In genomic region chr11:31907650-31908049, GRCm38 (mm10) we compare ENCODE assay signal across 17 mouse cellular contexts. TPM values are rescaled to one million over a fixed set of nuclear protein-coding genes. Genes with fewer than 3 reads are reported as not detected.
DNase-seq lines count a peak whose midpoint lies in the region; ATAC-seq and TF ChIP-seq lines count a peak whose summit lies in the region.
"Had no signal": no experiment of that assay in that cellular context is flagged by ENCODE, and none has a peak within 500 bp of the region (broad histone marks: within the 10 kb centered on the region; RNA-seq: fewer than 3 reads in every experiment).

No protein-coding gene starts in this region.

- peaks cover 16% of the 10 kb centered on the region; the same call in 1 of the 2 replicates for H3K4me1 ChIP-seq in cerebellum, adult 2 months (ENCODE audit: control insufficient read depth, insufficient read depth, low read length)
- H3K4me1 ChIP-seq in heart, embryonic 14.5 days (ENCODE audit: control insufficient read depth in 2 of 2, insufficient read depth in 2 of 2, low read length in 2 of 2): peaks cover 3 to 22% of the 10 kb centered on the region in 2 experiments; a peak in 3 of 4 replicates
- peaks cover 17% of the 10 kb centered on the region; the same call in 1 of the 2 replicates for H3K4me1 ChIP-seq in heart, embryonic 10.5 days
- H3K4me1 ChIP-seq in midbrain, postnatal 0 days (ENCODE audit: insufficient read depth, low read length): no peaks in the 10 kb centered on the region
- no peaks in the 10 kb centered on the region for H3K4me1 ChIP-seq in midbrain, embryonic 10.5 days
- peaks cover 8% of the 10 kb centered on the region; the same call in 1 of the 2 replicates for H3K4me1 ChIP-seq in small intestine, adult 2 months (ENCODE audit: control insufficient read depth, insufficient read depth, insufficient read length, low read length)
- H3K4me1 ChIP-seq: limb, embryonic 12.5 days; neural tube, embryonic 13.5 days had no signal

- H3K27ac ChIP-seq in cerebellum, adult 2 months (ENCODE audit: insufficient read depth, low read length): peak overlapping the region; percentile 21; the same call in 1 of the 2 replicates
- H3K27ac ChIP-seq in heart, embryonic 14.5 days (replicated peaks in 1 of 2; ENCODE audit: control insufficient read depth in 1 of 2, insufficient read depth in 1 of 2, low read depth in 2 of 2, low read length in 2 of 2): peak overlapping the region; percentile 46 to 62
- no peak overlapping the region for H3K27ac ChIP-seq in heart, embryonic 10.5 days
- no peak overlapping the region for H3K27ac ChIP-seq in midbrain, postnatal 0 days (ENCODE audit: low read depth, low read length)
- no peak overlapping the region for H3K27ac ChIP-seq in midbrain, embryonic 10.5 days (replicated peaks)
- H3K27ac ChIP-seq in small intestine, adult 2 months (ENCODE audit: insufficient read depth, low read depth, low read length): peak overlapping the region; percentile 60
- H3K27ac ChIP-seq: hindbrain, embryonic 14.5 days; limb, embryonic 12.5 days; neural tube, embryonic 13.5 days had no signal

- no peaks in the 10 kb centered on the region for H3K36me3 ChIP-seq in heart, embryonic 14.5 days (ENCODE audit: control insufficient read depth, insufficient read depth, low read length)
- no peaks in the 10 kb centered on the region for H3K36me3 ChIP-seq in heart, embryonic 10.5 days
- no peaks in the 10 kb centered on the region for H3K36me3 ChIP-seq in midbrain, postnatal 0 days (ENCODE audit: insufficient read depth, low read length)
- no peaks in the 10 kb centered on the region for H3K36me3 ChIP-seq in midbrain, embryonic 10.5 days
- peaks cover 5% of the 10 kb centered on the region; the same call in 1 of the 2 replicates for H3K36me3 ChIP-seq in small intestine, adult 2 months (ENCODE audit: control insufficient read depth, insufficient read depth, low read length)
- H3K36me3 ChIP-seq: limb, embryonic 12.5 days; neural tube, embryonic 13.5 days had no signal

- no peaks in the 10 kb centered on the region for H3K9me3 ChIP-seq in heart, embryonic 14.5 days (ENCODE audit: control insufficient read depth, low read length)
- no peaks in the 10 kb centered on the region for H3K9me3 ChIP-seq in heart, embryonic 10.5 days
- H3K9me3 ChIP-seq in midbrain, postnatal 0 days (ENCODE audit: low read length): no peaks in the 10 kb centered on the region
- no peaks in the 10 kb centered on the region for H3K9me3 ChIP-seq in midbrain, embryonic 10.5 days (replicated peaks)
- H3K9me3 ChIP-seq: limb, embryonic 12.5 days; neural tube, embryonic 13.5 days had no signal

- TF ChIP-seq CTCF in cerebellum, adult 2 months (IDR thresholded peaks at IDR 0.05; ENCODE audit: borderline replicate concordance, insufficient read depth, low read depth, low read length): no peak
- TF ChIP-seq CTCF in midbrain, postnatal 0 days (IDR thresholded peaks at IDR 0.05): no peak
- TF ChIP-seq CTCF in small intestine, adult 2 months (IDR thresholded peaks at IDR 0.05; ENCODE audit: extremely low read depth, insufficient read length, insufficient replicate concordance, low read depth, low read length): no peak

- TF ChIP-seq POLR2A in cerebellum, adult 2 months (IDR thresholded peaks at IDR 0.05; ENCODE audit: borderline replicate concordance, insufficient read depth, low read length): no peak
- no peak for TF ChIP-seq POLR2A in small intestine, adult 2 months (IDR thresholded peaks at IDR 0.05; ENCODE audit: low read depth, low read length)

- H3K4me2 ChIP-seq in heart, embryonic 14.5 days (ENCODE audit: low read length): peak overlapping the region; percentile 17; the same call in 1 of the 2 replicates
- no peak overlapping the region for H3K4me2 ChIP-seq in midbrain, postnatal 0 days (ENCODE audit: low read depth, low read length, poor library complexity, severe bottlenecking)
- H3K4me2 ChIP-seq: hindbrain, embryonic 14.5 days; limb, embryonic 12.5 days; neural tube, embryonic 13.5 days had no signal

- no peak overlapping the region for H3K4me3 ChIP-seq in cerebellum, adult 2 months (replicated peaks; ENCODE audit: insufficient read depth, low read depth, low read length)
- no peak overlapping the region for H3K4me3 ChIP-seq in heart, embryonic 14.5 days (ENCODE audit: control insufficient read depth in 1 of 2, insufficient read depth in 1 of 2, low read depth in 1 of 2, low read length in 2 of 2)
- H3K4me3 ChIP-seq in heart, embryonic 10.5 days: no peak overlapping the region
- H3K4me3 ChIP-seq in midbrain, postnatal 0 days (ENCODE audit: low read depth, low read length): no peak overlapping the region
- no peak overlapping the region for H3K4me3 ChIP-seq in midbrain, embryonic 10.5 days
- H3K4me3 ChIP-seq in small intestine, adult 2 months (ENCODE audit: low read depth, low read length): no peak overlapping the region
- H3K4me3 ChIP-seq: limb, embryonic 12.5 days; neural tube, embryonic 13.5 days had no signal

- DNase-seq in cerebellum, adult 2 months: peak in 1 of 2 experiments; percentile 40
- no peak for DNase-seq in cerebellum, adult 11-12 months
- no peak for DNase-seq in heart, embryonic 10.5 days (ENCODE audit: low spot score)
- peak; percentile 43 for DNase-seq in midbrain, postnatal 0 days (ENCODE audit: low spot score)
- no peak for DNase-seq in midbrain, embryonic 10.5 days (ENCODE audit: low spot score)
- no peak for DNase-seq in lung, postnatal 10 days
- DNase-seq: cerebellum, adult 8-10 months; kidney, postnatal 10 days; lung, postnatal 4 days; retina, postnatal 1 day had no signal

- ATAC-seq in heart, embryonic 14.5 days (ENCODE audit: insufficient number of reproducible peaks, insufficient read depth, low FRiP score, low read depth): no peak
- no peak for ATAC-seq in midbrain, postnatal 0 days (ENCODE audit: low FRiP score)
- ATAC-seq: midbrain, embryonic 16.5 days had no signal

- H3K27me3 ChIP-seq in cerebellum, adult 2 months (ENCODE audit: control insufficient read depth, insufficient read depth, low read length): no peaks in the 10 kb centered on the region
- no peaks in the 10 kb centered on the region for H3K27me3 ChIP-seq in heart, embryonic 14.5 days (ENCODE audit: control insufficient read depth, insufficient read depth, low read length)
- no peaks in the 10 kb centered on the region for H3K27me3 ChIP-seq in heart, embryonic 10.5 days (ENCODE audit: insufficient read depth, poor library complexity, severe bottlenecking)
- H3K27me3 ChIP-seq in midbrain, postnatal 0 days (ENCODE audit: insufficient read depth, low read length): no peaks in the 10 kb centered on the region
- H3K27me3 ChIP-seq in midbrain, embryonic 10.5 days (ENCODE audit: low read depth, poor library complexity, severe bottlenecking): no peaks in the 10 kb centered on the region
- H3K27me3 ChIP-seq in small intestine, adult 2 months (ENCODE audit: control insufficient read depth, insufficient read depth, low read length): no peaks in the 10 kb centered on the region
- H3K27me3 ChIP-seq: limb, embryonic 12.5 days; neural tube, embryonic 13.5 days had no signal

- 3% methylated on average over 1 of the region's 1 CpGs for WGBS in cerebellum, adult 2 months
- 24% methylated on average over 1 of the region's 1 CpGs for WGBS in heart, embryonic 14.5 days
- WGBS in heart, embryonic 10.5 days: 46% methylated on average over 1 of the region's 1 CpGs
- WGBS in midbrain, postnatal 0 days: 56% methylated on average over 1 of the region's 1 CpGs
- WGBS in midbrain, embryonic 10.5 days: 78% methylated on average over 1 of the region's 1 CpGs
- 18% methylated on average over 1 of the region's 1 CpGs for WGBS in small intestine, adult 2 months

- H3K9ac ChIP-seq in heart, embryonic 14.5 days (ENCODE audit: low read length): no peak overlapping the region
- no peak overlapping the region for H3K9ac ChIP-seq in midbrain, postnatal 0 days (replicated peaks; ENCODE audit: low read length, poor library complexity, severe bottlenecking)
- H3K9ac ChIP-seq: hindbrain, embryonic 14.5 days; limb, embryonic 12.5 days; neural tube, embryonic 13.5 days had no signal

RNA-seq across cellular contexts. Expression of gene Cpeb4, which starts 35.6 kb away (rescaled TPM):
- 58.0 and 69.3 TPM in 2 replicates for polyA plus RNA-seq in cerebellum, adult 2 months (2012; rRNA removed)
- 14.8 and 15.4 TPM in 2 replicates for polyA plus RNA-seq in heart, embryonic 14.5 days (2014; fragmentation: Nextera tagmentation; extraction: Ambion mirVana)
- 5.4 and 8.3 TPM in 2 replicates for polyA plus RNA-seq in heart, embryonic 10.5 days (2016; fragmentation: Nextera tagmentation; extraction: Ambion mirVana)
- total RNA-seq in midbrain, postnatal 0 days (2014; rRNA removed): 103 and 124 TPM in 2 replicates
- polyA plus RNA-seq in midbrain, postnatal 0 days (2015; fragmentation: Nextera tagmentation; extraction: Ambion mirVana): 16.9 and 19.1 TPM in 2 replicates
- 3.5 and 5.6 TPM in 2 replicates for polyA plus RNA-seq in midbrain, embryonic 10.5 days (2016; fragmentation: Nextera tagmentation; extraction: Ambion mirVana)
- 2.7 and 4.9 TPM in 2 replicates for polyA plus RNA-seq in small intestine, adult 2 months (2012; rRNA removed)

RNA-seq across cellular contexts. Expression of gene 4930524B15Rik, which starts 57.7 kb away (rescaled TPM):
- polyA plus RNA-seq in cerebellum, adult 2 months (2012; rRNA removed): 0.16 and 0.19 TPM in 2 replicates
- polyA plus RNA-seq in heart, embryonic 14.5 days (2014; fragmentation: Nextera tagmentation; extraction: Ambion mirVana): 0.26 TPM in 1 of 2 replicates, not detected in the other
- polyA plus RNA-seq in heart, embryonic 10.5 days (2016; fragmentation: Nextera tagmentation; extraction: Ambion mirVana): 0.30 and 0.35 TPM in 2 replicates
- 0.94 TPM in 1 of 2 replicates, not detected in the other for total RNA-seq in midbrain, postnatal 0 days (2014; rRNA removed)
- polyA plus RNA-seq in midbrain, postnatal 0 days (2015; fragmentation: Nextera tagmentation; extraction: Ambion mirVana): 0.47 and 0.48 TPM in 2 replicates
- polyA plus RNA-seq in midbrain, embryonic 10.5 days (2016; fragmentation: Nextera tagmentation; extraction: Ambion mirVana): 0.11 and 0.27 TPM in 2 replicates
- polyA plus RNA-seq in small intestine, adult 2 months (2012; rRNA removed): not detected in 2 replicates
- total RNA-seq: adrenal gland, postnatal 36 days had no signal
- polyA plus RNA-seq: limb, embryonic 12.5 days had no signal

Comparison
In these comparisons a context has a peak if more than half of its experiments do, and no peak if none do; other contexts are left out.
1. H3K27ac ChIP-seq: peak in cerebellum, adult 2 months (single experiment), heart, embryonic 14.5 days (2 of 2) and small intestine, adult 2 months (single experiment); none in heart, embryonic 10.5 days (single experiment), midbrain, postnatal 0 days (single experiment) and midbrain, embryonic 10.5 days (single experiment).